Mouse (Mus musculus) neural tube, embryonic 13.5 days (tissue): ENCODE measurements around the gene Clec4a3. TPM values are rescaled to one million over a fixed set of nuclear protein-coding genes. Genes with fewer than 3 reads are reported as not detected.
"Not testable (repeated sequence)": the region's sequence is repeated elsewhere in the genome, so short reads cannot be mapped to it uniquely, and the experiment has no call there.

Source experiments
- ATAC-seq: fragments of 200-750 bp; cut with Nextera tagmentation; 2 replicates; pipeline ENCODE4 v1.8.0; 2017; ENCODE audit warnings: low read depth, mild to moderate bottlenecking, moderate TSS enrichment, moderate library complexity
- H3K27ac ChIP-seq: fragments of 300-500 bp; sonication (generic); replicated peaks from 2 replicates; pipeline ENCODE4 v1.5.1; 2015; ENCODE audit warnings: moderate library complexity, mild to moderate bottlenecking, inconsistent platforms
- H3K27me3 ChIP-seq: fragments of 300-500 bp; sonication (generic); 2 replicates; pipeline ENCODE4 v1.6.1; 2015; ENCODE audit warnings: mild to moderate bottlenecking, inconsistent platforms
- H3K36me3 ChIP-seq: fragments of 300-500 bp; sonication (generic); 2 replicates; pipeline ENCODE4 v1.6.1; 2015; ENCODE audit warnings: mild to moderate bottlenecking, inconsistent platforms
- H3K4me1 ChIP-seq: fragments of 300-500 bp; sonication (generic); replicated peaks from 2 replicates; pipeline ENCODE4 v1.6.1; 2015; ENCODE audit warnings: inconsistent platforms
- H3K4me2 ChIP-seq: fragments of 300-500 bp; sonication (generic); 2 replicates; pipeline ENCODE4 v1.6.1; 2015; ENCODE audit warnings: inconsistent platforms, mild to moderate bottlenecking, moderate library complexity
- H3K4me3 ChIP-seq: fragments of 300-500 bp; sonication (generic); 2 replicates; pipeline ENCODE4 v1.5.1; 2015; ENCODE audit warnings: mild to moderate bottlenecking, inconsistent platforms
- H3K9ac ChIP-seq: fragments of 300-500 bp; sonication (generic); 2 replicates; pipeline ENCODE4 v1.6.1; 2015; ENCODE audit warnings: moderate library complexity, mild to moderate bottlenecking, inconsistent platforms
- H3K9me3 ChIP-seq: fragments of 300-500 bp; sonication (generic); 2 replicates; pipeline ENCODE4 v1.6.1; 2016; ENCODE audit warnings: inconsistent platforms
- WGBS: fragments of 180-500 bp; shearing (Covaris S2); methylation state at CpG from one replicate; pipeline ENCODE4 v1.1.7; 2015; 5-methylcytosine and 5-hydroxymethylcytosine counted together
- polyA plus RNA-seq: library from polyadenylated mRNA; unstranded; fragments of >200 nt; fragmentation: Nextera tagmentation; extraction: Ambion mirVana; gene quantifications from 2 replicates; pipeline ENCODE4 v1.2.1, GENCODE M21; 2015

Gene Clec4a3
- 0.88 and 2.7 TPM in 2 replicates for polyA plus RNA-seq

DNA sequence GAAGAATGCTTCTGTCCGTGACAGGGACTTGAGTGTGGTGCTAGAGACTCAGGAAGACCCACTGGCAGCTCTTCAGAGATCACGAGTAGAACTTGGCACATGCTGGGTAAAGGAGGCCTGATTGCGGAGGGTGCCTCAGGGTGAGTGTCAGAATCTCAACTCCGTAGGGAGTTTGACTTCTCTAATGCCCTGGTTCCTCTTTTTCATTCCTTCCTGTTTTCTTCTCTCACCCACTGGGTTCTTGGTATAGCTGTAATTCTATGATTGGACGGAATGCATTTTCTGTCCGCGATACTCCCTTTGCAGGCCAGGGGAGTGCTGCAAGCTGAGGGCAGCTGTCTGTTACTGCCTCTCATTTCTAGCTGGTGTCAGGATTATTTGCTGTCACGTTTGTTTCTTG is at the start of gene Clec4a3:
TSS of gene Clec4a3 (plus strand) at position 115 of the 400 bp plus-strand sequence.
- Histone ChIP-seq H3K4me1 (no peaks in the 10 kb centered on the region), H3K27me3 (no peaks in the 10 kb centered on the region), H3K9me3 (no peaks in the 10 kb centered on the region), H3K4me3 (no peak within 1 kb of the TSS), H3K9ac (no peak within 1 kb of the TSS), H3K36me3 (no peaks in the 10 kb centered on the region), H3K4me2 (no peak within 1 kb of the TSS), H3K27ac (no peak within 1 kb of the TSS)
- WGBS = 81% methylated on average over 8 of the region's 8 CpGs
- no peak for ATAC-seq

DNA sequence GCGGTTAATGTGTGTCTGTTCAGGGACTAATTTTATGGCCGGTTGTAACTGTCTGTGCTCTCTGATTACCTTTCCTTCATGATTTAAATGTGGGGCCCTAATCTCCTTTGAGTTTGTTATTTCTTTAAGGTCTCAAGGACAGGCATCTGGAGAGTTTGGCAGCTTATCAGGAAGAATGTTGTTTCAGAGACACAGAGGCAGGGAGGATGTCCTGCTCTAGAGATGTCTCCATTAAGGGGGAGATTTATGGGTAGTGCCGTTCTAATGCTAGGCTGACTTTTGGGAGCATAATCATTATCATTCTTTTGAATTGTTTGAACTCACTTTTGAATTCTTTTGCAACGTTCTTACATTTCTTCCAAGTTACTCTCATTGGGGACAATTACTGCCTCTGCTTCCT is 32.4 kb upstream of the Clec4a3 start:
- Histone ChIP-seq H3K9me3 (no peaks in the 10 kb centered on the region), H3K4me2 (no peak overlapping the region), H3K4me1 (no peaks in the 10 kb centered on the region), H3K4me3 (no peak overlapping the region), H3K27me3 (no peaks in the 10 kb centered on the region), H3K9ac (no peak overlapping the region), H3K27ac (no peak overlapping the region), H3K36me3 (no peaks in the 10 kb centered on the region)
- WGBS = 32% methylated on average over 4 of the region's 4 CpGs
- no peak for ATAC-seq

DNA sequence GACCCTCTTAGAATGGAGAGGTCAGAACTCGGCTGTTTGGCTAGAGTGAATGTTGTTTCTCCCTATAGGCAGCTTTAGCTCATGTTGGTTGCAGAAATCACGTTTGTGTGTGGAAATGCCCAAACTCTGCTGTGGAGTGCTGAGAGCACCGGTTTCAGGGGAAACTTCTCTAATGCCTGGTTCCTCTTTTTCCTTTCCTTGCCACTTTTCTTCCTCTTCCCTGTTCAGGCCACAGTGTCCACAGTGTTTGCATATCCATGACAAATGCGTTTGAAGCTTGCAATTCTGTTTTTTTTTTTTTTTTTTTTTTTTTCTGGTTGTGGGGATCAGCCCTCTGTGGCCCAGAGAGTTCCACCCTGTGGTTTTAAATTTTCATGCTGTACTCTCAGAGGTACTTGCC is 30.9 kb upstream of the Clec4a3 start, which contains the start of gene Clec4a1:
TSS of gene Clec4a1 (plus strand) at position 398 of the 400 bp plus-strand sequence.
- H3K9ac ChIP-seq = no peak within 1 kb of the TSS
- no peak within 1 kb of the TSS for H3K4me3 ChIP-seq
- WGBS = 65% methylated on average over 4 of the region's 4 CpGs
- no peaks in the 10 kb centered on the region for H3K27me3 ChIP-seq
- no peak within 1 kb of the TSS for H3K4me2 ChIP-seq
- no peaks in the 10 kb centered on the region for H3K36me3 ChIP-seq
- no peaks in the 10 kb centered on the region for H3K4me1 ChIP-seq
- no peak within 1 kb of the TSS for H3K27ac ChIP-seq
- H3K9me3 ChIP-seq = no peaks in the 10 kb centered on the region
- no peak for ATAC-seq

DNA sequence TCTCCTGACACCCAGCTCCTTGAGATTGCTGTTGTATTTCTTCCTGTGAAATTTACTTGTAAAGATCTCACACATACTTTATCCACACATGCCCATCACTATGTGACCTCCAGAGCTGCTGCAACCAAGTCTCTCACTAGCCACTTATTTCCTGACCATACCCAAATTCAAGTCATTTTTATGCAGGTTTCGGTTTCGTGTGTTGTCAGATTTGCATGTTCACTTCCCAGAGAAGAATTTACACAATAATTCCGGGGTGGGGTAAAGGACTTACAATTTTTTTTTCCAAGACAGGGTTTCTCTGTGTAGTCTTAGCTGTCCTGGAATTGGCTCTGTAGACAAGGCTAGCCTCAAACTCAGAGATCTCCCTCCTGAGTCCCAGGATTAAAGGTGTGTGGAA is 17.5 kb upstream of the Clec4a3 start:
- Histone ChIP-seq H3K4me1 (no peaks in the 10 kb centered on the region), H3K4me3 (no peak overlapping the region), H3K9me3 (no peaks in the 10 kb centered on the region), H3K36me3 (no peaks in the 10 kb centered on the region), H3K27me3 (no peaks in the 10 kb centered on the region), H3K9ac (no peak overlapping the region), H3K27ac (no peak overlapping the region), H3K4me2 (no peak overlapping the region)
- 88% methylated on average over 3 of the region's 3 CpGs for WGBS
- no peak for ATAC-seq

DNA sequence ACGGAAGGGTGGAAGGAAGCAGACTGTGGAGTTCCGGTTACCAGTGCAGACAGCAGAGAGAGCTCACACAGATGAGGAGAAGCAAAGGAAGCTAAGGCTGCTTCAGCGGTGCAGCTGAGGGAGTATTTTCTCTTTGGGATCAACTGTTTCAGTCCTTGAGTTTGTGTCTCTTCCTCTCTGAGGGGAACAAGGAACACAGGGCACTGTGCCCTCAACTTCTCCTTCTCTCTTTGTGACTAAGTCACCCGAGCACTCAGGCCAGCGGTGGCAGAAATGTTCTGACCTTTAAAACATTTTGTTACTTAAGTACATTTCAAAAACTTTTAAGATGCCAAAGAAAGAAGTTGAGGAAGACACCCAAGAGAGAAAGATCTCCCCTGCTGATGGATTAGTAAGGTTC is 12.7 kb upstream of the Clec4a3 start:
- WGBS = 94% methylated on average over 5 of the region's 5 CpGs

DNA sequence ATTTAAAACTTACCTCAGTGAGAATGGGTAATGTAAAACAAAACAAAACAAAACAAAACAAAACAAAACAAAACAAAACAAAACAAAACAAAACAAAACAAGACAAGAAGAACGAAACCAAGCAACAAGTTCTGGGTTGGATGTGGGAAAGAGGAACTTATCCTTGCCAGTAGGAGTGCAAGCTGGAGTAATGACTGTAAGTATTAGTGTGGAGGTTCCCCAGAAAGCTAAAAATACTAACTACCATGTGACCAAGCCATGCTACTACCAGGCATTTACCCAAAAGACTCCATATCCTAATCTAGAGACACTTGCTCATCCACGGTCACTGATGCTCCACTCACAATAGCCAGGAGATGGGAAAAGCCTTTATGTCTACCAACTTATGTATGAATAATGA is 5.6 kb upstream of the Clec4a3 start:
- WGBS = 89% methylated on average over 2 of the region's 2 CpGs
- H3K27ac ChIP-seq = no peak overlapping the region
- no peaks in the 10 kb centered on the region for H3K9me3 ChIP-seq
- H3K4me1 ChIP-seq = no peaks in the 10 kb centered on the region
- no peak overlapping the region for H3K4me3 ChIP-seq
- no peak overlapping the region for H3K9ac ChIP-seq
- no peak for ATAC-seq
- no peaks in the 10 kb centered on the region for H3K27me3 ChIP-seq
- H3K4me2 ChIP-seq = no peak overlapping the region
- no peaks in the 10 kb centered on the region for H3K36me3 ChIP-seq

More for the DNA sequence above, 12.7 kb upstream of the Clec4a3 start:
- Histone ChIP-seq H3K4me2 (no peak overlapping the region), H3K9me3 (no peaks in the 10 kb centered on the region), H3K27me3 (no peaks in the 10 kb centered on the region), H3K9ac (no peak overlapping the region), H3K27ac (no peak overlapping the region), H3K4me3 (no peak overlapping the region), H3K4me1 (no peaks in the 10 kb centered on the region), H3K36me3 (no peaks in the 10 kb centered on the region)
- ATAC-seq = no peak

DNA sequence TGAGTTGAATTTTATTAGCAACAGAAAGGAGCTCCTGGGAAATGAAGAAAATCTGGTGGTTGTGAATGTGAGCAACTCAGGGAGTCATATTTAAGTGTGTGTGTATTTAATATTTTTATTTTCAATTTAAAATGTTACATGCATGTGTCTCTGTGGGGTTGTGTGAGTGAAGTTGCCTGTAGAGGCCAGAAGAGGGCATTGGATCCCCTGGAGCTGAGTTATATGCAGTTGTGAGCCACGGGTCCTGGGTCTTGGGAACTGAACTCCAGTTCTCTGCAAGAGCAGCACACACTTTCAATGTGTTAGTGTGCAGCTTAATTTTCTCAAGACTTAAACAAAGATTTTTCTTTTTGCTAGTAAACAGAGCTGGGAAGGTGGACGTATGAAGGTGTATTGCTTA is 12.2 kb downstream of the Clec4a3 start:
- Histone ChIP-seq H3K9me3 (peaks cover 4% of the 10 kb centered on the region; the same call in 1 of the 2 replicates), H3K27ac (no peak overlapping the region), H3K4me3 (no peak overlapping the region), H3K36me3 (no peaks in the 10 kb centered on the region), H3K9ac (no peak overlapping the region), H3K4me2 (no peak overlapping the region), H3K27me3 (no peaks in the 10 kb centered on the region), H3K4me1 (no peaks in the 10 kb centered on the region)
- 82% methylated on average over 2 of the region's 2 CpGs for WGBS
- ATAC-seq = no peak

DNA sequence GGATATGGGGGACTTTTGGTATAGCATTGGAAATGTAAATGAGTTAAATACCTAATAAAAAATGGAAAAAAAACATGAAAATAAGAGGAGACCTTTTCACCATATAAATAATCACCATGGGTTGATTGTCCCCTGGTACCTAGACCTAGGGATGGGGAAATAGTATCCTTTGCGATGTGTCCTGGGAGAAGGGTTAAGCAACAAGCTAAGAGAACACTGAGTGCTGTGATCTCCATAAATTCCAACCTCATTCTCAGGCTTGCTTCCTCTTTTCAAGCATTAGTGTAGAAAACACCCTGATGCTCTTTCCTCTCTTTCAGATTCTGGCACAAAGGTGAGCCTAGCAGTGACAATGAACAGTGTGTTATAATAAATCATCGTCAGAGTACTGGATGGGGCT is 16.7 kb downstream of the Clec4a3 start:
- Histone ChIP-seq H3K27me3 (no peaks in the 10 kb centered on the region), H3K36me3 (no peaks in the 10 kb centered on the region), H3K4me3 (no peak overlapping the region), H3K9ac (no peak overlapping the region), H3K9me3 (0 out of 2 replicates have a peak, but pooled peaks cover 4% of the 10 kb centered on the region), H3K27ac (no peak overlapping the region), H3K4me1 (no peaks in the 10 kb centered on the region), H3K4me2 (no peak overlapping the region)
- 85% methylated on average over 2 of the region's 2 CpGs for WGBS
- ATAC-seq = no peak

DNA sequence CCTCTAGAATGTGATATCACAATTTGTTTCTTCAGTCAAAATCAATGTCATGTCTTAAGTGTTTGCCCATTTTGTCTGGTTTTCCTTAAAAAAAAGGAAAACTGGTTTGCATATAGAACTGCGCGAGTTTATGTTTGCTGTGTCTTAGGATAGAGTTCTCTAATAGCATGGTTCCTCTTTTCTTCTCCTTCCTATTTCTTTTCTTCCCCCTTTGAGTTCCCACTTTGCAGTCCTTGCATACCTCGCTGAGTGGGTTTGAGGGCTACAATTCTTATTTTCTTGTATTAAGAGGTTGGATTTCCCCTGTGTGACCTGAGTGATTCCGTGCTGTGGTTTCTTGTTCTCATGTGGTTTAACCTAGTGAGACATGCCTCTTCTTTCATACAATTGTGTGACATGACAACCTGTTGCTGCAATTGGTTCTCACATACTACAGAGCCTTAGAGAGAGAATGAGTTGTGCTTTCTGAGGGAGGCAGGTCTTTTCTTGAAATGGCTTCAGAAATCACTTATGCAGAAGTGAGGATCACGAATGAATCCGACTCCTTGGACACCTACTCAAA is 37.6 kb downstream of the Clec4a3 start, which contains the start of gene Clec4a4:
TSS of gene Clec4a4 (plus strand) at position 492 of the 562 bp plus-strand sequence.
- ATAC-seq = no peak
- 87% methylated on average over 6 of the region's 6 CpGs for WGBS
- Histone ChIP-seq H3K27ac (no peak within 1 kb of the TSS), H3K9me3 (peaks cover 5% of the 10 kb centered on the region; the same call in 1 of the 2 replicates), H3K9ac (no peak within 1 kb of the TSS), H3K36me3 (no peaks in the 10 kb centered on the region), H3K27me3 (no peaks in the 10 kb centered on the region), H3K4me1 (no peaks in the 10 kb centered on the region), H3K4me3 (no peak within 1 kb of the TSS), H3K4me2 (no peak within 1 kb of the TSS)

DNA sequence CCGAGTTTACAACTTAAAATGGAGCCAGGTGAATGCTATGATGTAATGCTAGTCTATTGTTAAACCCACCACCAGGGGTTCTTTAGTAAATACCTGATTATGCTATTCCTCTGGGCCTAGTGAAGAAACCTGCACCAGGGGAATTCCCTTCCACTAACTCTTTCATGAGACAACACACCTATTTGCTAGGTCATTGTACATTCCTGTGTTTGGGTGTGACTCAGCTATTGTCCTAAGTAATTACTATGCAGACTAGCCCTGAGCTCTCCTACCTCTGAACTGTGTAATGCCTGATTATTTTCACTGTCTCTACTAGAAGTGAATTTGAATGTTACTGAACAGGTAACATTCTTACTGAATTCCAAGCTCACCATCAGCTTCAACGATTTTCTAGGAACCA is 52.4 kb downstream of the Clec4a3 start:
- H3K4me2 ChIP-seq, H3K36me3 ChIP-seq, H3K9me3 ChIP-seq, H3K4me1 ChIP-seq, H3K4me3 ChIP-seq, H3K27me3 ChIP-seq, ATAC-seq, H3K9ac ChIP-seq, H3K27ac ChIP-seq: not testable (repeated sequence)
- 78% methylated on average over 2 of the region's 2 CpGs for WGBS

DNA sequence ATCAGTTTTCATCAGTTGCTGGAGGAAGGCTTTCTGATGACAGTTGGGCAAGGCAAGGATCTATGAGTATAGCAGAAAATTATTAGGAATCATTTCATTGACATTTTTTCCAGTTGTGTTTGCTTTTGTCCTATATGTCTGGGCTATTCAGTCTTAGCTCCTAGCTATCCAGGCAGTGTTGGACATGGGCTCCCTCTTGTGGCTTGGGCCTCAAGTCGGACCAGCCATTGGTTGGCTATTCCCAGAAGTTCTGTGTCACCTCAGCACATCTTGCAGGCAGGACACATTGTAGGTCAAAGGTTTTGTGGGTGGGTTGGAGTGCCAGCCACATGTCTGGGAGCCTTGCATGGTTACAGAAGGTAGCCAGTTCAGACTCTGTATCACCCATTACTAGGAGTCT is 53.3 kb downstream of the Clec4a3 start:
- WGBS = 68% methylated on average over 1 of the region's 1 CpGs
- no peak for ATAC-seq

More for the DNA sequence above, 53.3 kb downstream of the Clec4a3 start:
- no peak overlapping the region for H3K4me3 ChIP-seq
- no peaks in the 10 kb centered on the region for H3K9me3 ChIP-seq
- no peaks in the 10 kb centered on the region for H3K36me3 ChIP-seq
- no peak overlapping the region for H3K9ac ChIP-seq
- H3K4me1 ChIP-seq = no peaks in the 10 kb centered on the region
- no peaks in the 10 kb centered on the region for H3K27me3 ChIP-seq
- H3K4me2 ChIP-seq = no peak overlapping the region
- no peak overlapping the region for H3K27ac ChIP-seq
